Mouse (Mus musculus) liver, postnatal 0 days (tissue): ENCODE data around the gene Pde4a. TPM values are rescaled to one million over a fixed set of nuclear protein-coding genes. Genes with fewer than 3 reads are reported as not detected.
A peak's percentile ranks its signal among the peaks of the same experiment; 100 is the strongest.

Source experiments
- ATAC-seq: fragments of 200-750 bp; cut with Nextera tagmentation; 2 replicates; pipeline ENCODE4 v1.8.0; 2017; ENCODE audit warnings: mild to moderate bottlenecking, moderate library complexity
- DNase-seq: peaks from one replicate; pipeline ENCODE4 v3.0.0-alpha.2; 2016
- H3K27ac ChIP-seq: fragments of 300-500 bp; sonication (generic); 2 replicates; pipeline ENCODE4 v1.5.1; 2014; ENCODE audit warnings: antibody characterized with exemption, moderate library complexity, mild to moderate bottlenecking, low read depth
- H3K27me3 ChIP-seq: fragments of 300-500 bp; sonication (generic); 2 replicates; pipeline ENCODE4 v1.6.1; 2014; ENCODE audit warnings: low read length, control low read depth, mixed read lengths; ENCODE audit not compliant: insufficient read depth
- H3K36me3 ChIP-seq: fragments of 300-500 bp; sonication (generic); replicated peaks from 2 replicates; pipeline ENCODE4 v1.6.1; 2014; ENCODE audit warnings: mild to moderate bottlenecking, control low read depth, low read length, moderate library complexity, mixed read lengths; ENCODE audit not compliant: insufficient read depth
- H3K4me1 ChIP-seq: fragments of 300-500 bp; sonication (generic); 2 replicates; pipeline ENCODE4 v1.6.1; 2014; ENCODE audit warnings: antibody characterized with exemption, mild to moderate bottlenecking, control low read depth; ENCODE audit not compliant: insufficient read depth
- H3K4me2 ChIP-seq: fragments of 300-500 bp; sonication (generic); 2 replicates; pipeline ENCODE4 v1.6.1; 2014; ENCODE audit warnings: low read depth, mild to moderate bottlenecking, low read length, moderate library complexity, mixed read lengths
- H3K4me3 ChIP-seq: fragments of 300-500 bp; sonication (generic); 2 replicates; pipeline ENCODE4 v1.5.1; 2014; ENCODE audit warnings: low read depth, low read length
- H3K9ac ChIP-seq: fragments of 300-500 bp; sonication (generic); replicated peaks from 2 replicates; pipeline ENCODE4 v1.6.1; 2014; ENCODE audit warnings: mild to moderate bottlenecking, moderate library complexity
- H3K9me3 ChIP-seq: fragments of 300-500 bp; sonication (generic); 2 replicates; pipeline ENCODE4 v1.6.1; 2016; ENCODE audit warnings: mild to moderate bottlenecking, control low read depth, low read length, mixed read lengths
- CTCF ChIP-seq: sonication (generic); IDR thresholded peaks from 2 replicates; pipeline ENCODE4 v1.5.1; 2016; ENCODE audit warnings: antibody characterized with exemption, low read depth
- EP300 ChIP-seq: IDR thresholded peaks from 2 replicates; pipeline ENCODE4 v1.6.1; 2016; ENCODE audit warnings: antibody characterized with exemption, low read depth, mild to moderate bottlenecking
- WGBS: fragments of 180-500 bp; shearing (Covaris S2); extraction: QIAGEN DNeasy Blood & Tissue Kit; methylation state at CpG from one replicate; pipeline ENCODE4 v1.1.7; 2014; ENCODE audit not compliant: insufficient replicate concordance; 5-methylcytosine and 5-hydroxymethylcytosine counted together
- polyA plus RNA-seq: library from polyadenylated mRNA; unstranded; fragments of >200 nt; fragmentation: Nextera tagmentation; extraction: Ambion mirVana; gene quantifications from 2 replicates; pipeline ENCODE4 v1.2.1, GENCODE M21; 2015

The Pde4a gene
- polyA plus RNA-seq, 1 experiment from 2014 or later: 1.5 TPM

GRCm38 (mm10) chr9:21145431-21145830, 20.1 kb upstream of the Pde4a start:
- Histone ChIP-seq H3K4me2 (no peak overlapping the region), H3K27ac (no peak overlapping the region), H3K27me3 (no peaks in the 10 kb centered on the region), H3K36me3 (peaks cover 46% of the 10 kb centered on the region), H3K9ac (no peak overlapping the region; the same call in none of the 2 replicates), H3K4me3 (no peak overlapping the region), H3K4me1 (peaks cover 33% of the 10 kb centered on the region), H3K9me3 (no peaks in the 10 kb centered on the region)
- no peak for DNase-seq
- WGBS: 89% methylated on average over 4 of the region's 4 CpGs
- TF ChIP-seq EP300 (no peak), CTCF (no peak)
- no peak for ATAC-seq

GRCm38 (mm10) chr9:21146722-21147121, 18.8 kb upstream of the Pde4a start:
- Histone ChIP-seq H3K9me3 (no peaks in the 10 kb centered on the region), H3K9ac (no peak overlapping the region), H3K27me3 (no peaks in the 10 kb centered on the region), H3K4me3 (no peak overlapping the region), H3K4me2 (peak overlapping the region; percentile 31), H3K27ac (no peak overlapping the region), H3K4me1 (peaks cover 33% of the 10 kb centered on the region), H3K36me3 (peaks cover 34% of the 10 kb centered on the region)
- no peak for TF ChIP-seq CTCF
- TF ChIP-seq EP300: no peak
- 21% methylated on average over 10 of the region's 10 CpGs for WGBS
- peak; percentile 10; the same call in 1 of the 2 replicates for ATAC-seq
- peak; percentile 83 for DNase-seq

GRCm38 (mm10) chr9:21148427-21148826, 17.1 kb upstream of the Pde4a start:
- Histone ChIP-seq H3K4me3 (peak overlapping the region; percentile 80), H3K27me3 (no peaks in the 10 kb centered on the region), H3K4me1 (peaks cover 42% of the 10 kb centered on the region), H3K4me2 (peak overlapping the region; percentile 84), H3K9ac (peak overlapping the region; percentile 77; the same call in 1 of the 2 replicates), H3K9me3 (no peaks in the 10 kb centered on the region), H3K27ac (peak overlapping the region; percentile 80; the same call in 1 of the 2 replicates), H3K36me3 (peaks cover 17% of the 10 kb centered on the region)
- no peak for DNase-seq
- no peak for ATAC-seq
- TF ChIP-seq EP300 (no peak), CTCF (no peak)

DNA sequence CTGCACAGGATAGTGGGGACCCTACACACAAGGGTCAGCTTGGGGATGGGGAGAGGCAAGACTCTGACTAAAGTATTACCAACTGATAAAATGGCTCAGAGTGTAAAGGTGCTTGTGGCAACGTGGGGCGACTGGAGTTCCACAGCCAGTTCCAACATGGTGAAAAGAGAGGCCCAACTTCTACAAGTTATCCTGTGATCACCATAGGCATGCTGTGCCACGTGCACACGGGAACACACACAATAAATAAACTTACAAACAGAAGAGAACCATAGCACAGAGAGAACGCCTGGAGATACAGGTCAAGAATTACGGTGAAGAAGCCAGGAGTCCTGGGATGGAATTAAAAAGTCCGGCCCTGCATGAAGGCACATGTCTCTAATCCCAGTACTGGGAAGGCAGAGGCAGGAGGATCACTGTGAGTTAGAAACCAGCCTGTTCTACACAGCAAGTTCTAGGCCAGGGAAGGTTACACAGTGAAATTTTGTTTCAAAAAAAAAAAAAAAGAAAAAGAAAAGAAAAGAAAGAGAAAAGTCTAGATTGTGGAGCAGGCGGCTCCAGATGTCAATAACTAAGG, 16.3 kb upstream of the Pde4a start:
- Histone ChIP-seq H3K36me3 (peaks cover 9% of the 10 kb centered on the region), H3K4me3 (peak overlapping the region; percentile 80), H3K4me2 (peak overlapping the region; percentile 84), H3K27me3 (no peaks in the 10 kb centered on the region), H3K27ac (peak overlapping the region; percentile 80), H3K4me1 (peaks cover 45% of the 10 kb centered on the region), H3K9me3 (no peaks in the 10 kb centered on the region), H3K9ac (peak overlapping the region; percentile 77)
- no peak for TF ChIP-seq EP300
- TF ChIP-seq CTCF: no peak
- no peak for ATAC-seq
- no peak for DNase-seq
- 5% methylated on average over 8 of the region's 8 CpGs for WGBS

DNA sequence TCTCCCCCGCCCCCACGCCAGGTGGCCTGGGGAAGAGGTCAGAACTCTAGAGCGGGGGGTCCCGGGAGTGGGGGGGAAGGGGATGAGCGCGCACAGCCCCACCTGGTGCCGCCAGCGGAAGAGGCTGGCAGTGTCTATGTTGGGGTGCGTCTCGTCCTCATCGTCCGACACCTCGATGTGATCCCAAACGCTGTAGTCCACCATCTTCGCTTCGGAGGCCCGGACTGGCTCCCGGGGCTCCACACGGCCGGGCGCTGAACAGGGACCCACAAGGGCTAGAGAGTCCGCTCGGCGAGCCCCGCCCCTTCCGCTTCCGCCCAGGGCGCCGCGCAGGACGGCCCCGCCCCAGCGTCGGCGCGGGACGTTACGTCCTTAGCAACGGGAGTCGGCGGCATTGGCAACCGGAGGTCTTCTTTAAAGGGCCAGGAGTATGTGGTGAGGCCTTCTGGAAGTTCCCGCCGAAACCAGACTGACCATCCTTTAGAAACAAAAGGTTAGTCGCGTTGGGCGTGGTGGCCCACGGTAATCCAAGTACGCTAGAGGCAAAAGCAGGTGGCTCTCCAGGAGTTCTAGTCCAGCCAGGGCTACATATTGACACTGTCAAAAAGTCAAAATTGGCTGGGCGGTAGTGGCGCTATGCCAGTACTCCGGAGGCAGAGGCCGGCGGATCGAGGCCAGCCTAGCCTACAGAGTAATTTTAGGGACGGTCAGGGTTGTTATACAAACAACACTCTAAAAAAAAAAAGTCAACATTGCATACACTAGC, 15.7 kb upstream of the Pde4a start, which contains the start of gene Cdc37:
Gene Cdc37 (minus strand): TSS at position 329 of the 766 bp plus-strand sequence.
- 2% methylated on average over 56 of the region's 56 CpGs for WGBS
- H3K4me2 ChIP-seq: peak within 1 kb of the TSS; percentile 84
- H3K4me3 ChIP-seq: peak within 1 kb of the TSS; percentile 80
- no peaks in the 10 kb centered on the region for H3K27me3 ChIP-seq
- H3K9ac ChIP-seq: peak within 1 kb of the TSS; percentile 77
- peak within 1 kb of the TSS; percentile 80 for H3K27ac ChIP-seq
- TF ChIP-seq EP300 (no peak), CTCF (no peak)
- no peaks in the 10 kb centered on the region for H3K9me3 ChIP-seq
- H3K4me1 ChIP-seq: peaks cover 45% of the 10 kb centered on the region
- DNase-seq (peak; percentile 96), ATAC-seq (peak; percentile 99)
- H3K36me3 ChIP-seq: peaks cover 6% of the 10 kb centered on the region

- Histone ChIP-seq H3K27me3 (no peaks in the 10 kb centered on the region), H3K4me3 (peak overlapping the region; percentile 30)
- 4% methylated on average over 11 of the region's 11 CpGs for WGBS
Measured at GRCm38 (mm10) chr9:21152715-21153114, 12.8 kb upstream of the Pde4a start.

More at GRCm38 (mm10) chr9:21152715-21153114, 12.8 kb upstream of the Pde4a start:
- TF ChIP-seq EP300: no peak
- peak; percentile 86 for TF ChIP-seq CTCF
- Histone ChIP-seq H3K27ac (no peak overlapping the region), H3K9ac (no peak overlapping the region), H3K9me3 (no peaks in the 10 kb centered on the region), H3K36me3 (no peaks in the 10 kb centered on the region), H3K4me2 (peak overlapping the region; percentile 72), H3K4me1 (peaks cover 29% of the 10 kb centered on the region)
- DNase-seq (peak; percentile 48), ATAC-seq (no peak)
